Mouse (Mus musculus): Measurements from ENCODE around the gene Serinc5. TPM values are rescaled to one million over a fixed set of nuclear protein-coding genes. Genes with fewer than 3 reads are reported as not detected.
A peak's percentile ranks its signal among the peaks of the same experiment; 100 is the strongest.
"Not testable (repeated sequence)": the region's sequence is repeated elsewhere in the genome, so short reads cannot be mapped to it uniquely, and the experiment has no call there.

Serinc5 gene
- polyA plus RNA-seq, 1 experiment from 2014 or later = 12.2 TPM

DNA sequence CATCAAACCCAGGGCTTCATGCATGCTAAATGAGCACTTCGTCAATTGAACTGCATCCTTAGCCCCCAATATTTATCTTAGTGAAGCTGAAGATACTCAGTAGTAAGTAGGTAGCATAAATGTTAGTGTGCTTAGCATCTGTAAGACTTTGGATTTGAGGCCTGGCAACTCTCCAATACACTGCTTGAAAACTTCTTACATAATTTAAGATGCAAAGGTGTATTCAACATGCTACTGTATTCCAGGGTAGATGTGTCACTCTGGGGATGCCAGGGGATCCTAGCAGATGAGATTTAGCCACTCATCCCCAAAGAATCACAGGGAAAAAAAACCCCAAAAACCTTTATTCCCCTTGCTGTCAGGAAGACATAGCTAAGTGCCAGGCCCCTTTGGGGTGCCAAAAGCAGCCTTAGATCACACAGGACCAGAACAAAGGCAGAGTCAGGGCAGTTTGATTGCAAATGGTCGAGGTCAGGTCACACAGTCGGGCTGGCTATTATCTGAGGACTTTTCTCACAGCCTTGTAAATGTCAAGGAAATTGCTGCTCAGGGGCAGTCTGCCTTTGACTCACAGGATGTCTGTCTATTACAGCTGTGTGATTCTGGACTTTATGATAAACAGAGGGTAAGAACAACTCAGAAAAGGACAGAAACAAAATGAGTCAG is 17.0 kb upstream of the Serinc5 start:
- H3K36me3 ChIP-seq (replicated peaks; ENCODE audit: insufficient read depth, low read length) = no peaks in the 10 kb centered on the region
- peaks cover 24% of the 10 kb centered on the region for H3K4me1 ChIP-seq (ENCODE audit: insufficient read depth)
- H3K27me3 ChIP-seq (ENCODE audit: insufficient read depth, low read length) = no peaks in the 10 kb centered on the region
- no peak overlapping the region for H3K4me3 ChIP-seq (ENCODE audit: low read depth, low read length)
- DNase-seq = no peak
- H3K9ac ChIP-seq (replicated peaks) = no peak overlapping the region
- 34% methylated on average over 3 of the region's 3 CpGs for WGBS (ENCODE audit: insufficient replicate concordance)
- TF ChIP-seq EP300 (IDR thresholded peaks at IDR 0.05; ENCODE audit: low read depth) = no peak
- no peak for ATAC-seq
- H3K9me3 ChIP-seq (ENCODE audit: low read length) = no peaks in the 10 kb centered on the region
- peak overlapping the region; percentile 77; the same call in 1 of the 2 replicates for H3K27ac ChIP-seq (ENCODE audit: low read depth)
- peak overlapping the region; percentile 52; the same call in 1 of the 2 replicates for H3K4me2 ChIP-seq (ENCODE audit: low read depth, low read length)

DNA sequence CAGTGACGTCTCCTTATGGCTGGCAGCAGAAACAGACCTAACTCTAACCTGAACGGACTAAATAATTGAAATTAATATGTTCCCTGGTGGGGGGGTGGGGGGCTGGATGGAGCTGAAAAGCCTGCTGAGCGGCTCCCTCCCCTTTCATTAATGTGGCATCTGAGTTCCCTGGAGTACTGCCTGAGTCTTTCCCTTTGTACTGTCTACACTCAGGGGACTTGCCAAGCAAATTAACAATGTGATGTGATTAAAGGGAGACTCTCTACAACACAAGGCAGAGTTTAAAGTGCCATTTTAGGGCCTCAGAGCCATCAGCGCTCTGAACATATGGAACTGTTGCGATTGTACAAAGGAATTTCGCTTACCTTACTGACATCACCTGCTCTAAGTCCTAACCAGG is 16.4 kb upstream of the Serinc5 start:
- WGBS (ENCODE audit: insufficient replicate concordance) = 85% methylated on average over 6 of the region's 6 CpGs
- TF ChIP-seq CTCF (IDR thresholded peaks at IDR 0.05; ENCODE audit: low read depth) = no peak

DNA sequence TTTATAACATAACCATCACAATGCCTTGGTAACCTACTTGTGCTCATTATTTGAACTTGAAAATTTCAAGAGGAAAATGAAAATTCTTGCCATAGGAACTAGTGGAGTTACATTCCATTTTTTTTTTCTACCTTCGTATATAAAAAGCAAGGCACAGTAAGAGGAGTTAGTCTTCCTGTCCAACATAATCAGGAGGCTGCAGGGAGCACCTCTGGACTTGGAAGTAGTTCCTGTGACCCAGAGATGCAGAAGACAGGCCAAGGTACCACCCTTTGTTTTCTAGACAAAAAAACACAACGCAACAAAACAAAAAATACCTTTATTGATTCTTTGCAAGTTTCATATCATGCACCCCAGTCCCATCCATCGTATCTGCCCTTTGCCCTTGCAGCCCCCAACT is 16.0 kb upstream of the Serinc5 start:
- Histone ChIP-seq H3K9me3 (ENCODE audit: low read length) (no peaks in the 10 kb centered on the region), H3K36me3 (replicated peaks; ENCODE audit: insufficient read depth, low read length) (no peaks in the 10 kb centered on the region), H3K27me3 (ENCODE audit: insufficient read depth, low read length) (no peaks in the 10 kb centered on the region), H3K9ac (replicated peaks) (no peak overlapping the region), H3K27ac (ENCODE audit: low read depth) (no peak overlapping the region), H3K4me2 (ENCODE audit: low read depth, low read length) (no peak overlapping the region), H3K4me1 (ENCODE audit: insufficient read depth) (peaks cover 20% of the 10 kb centered on the region), H3K4me3 (ENCODE audit: low read depth, low read length) (no peak overlapping the region)
- 70% methylated on average over 3 of the region's 3 CpGs for WGBS (ENCODE audit: insufficient replicate concordance)
- ATAC-seq (no peak), DNase-seq (no peak)
- TF ChIP-seq CTCF (IDR thresholded peaks at IDR 0.05; ENCODE audit: low read depth) (no peak), EP300 (IDR thresholded peaks at IDR 0.05; ENCODE audit: low read depth) (no peak)

More for the DNA sequence above, 16.4 kb upstream of the Serinc5 start:
- DNase-seq (no peak), ATAC-seq (no peak)
- H3K4me3 ChIP-seq (ENCODE audit: low read depth, low read length) = no peak overlapping the region
- no peaks in the 10 kb centered on the region for H3K27me3 ChIP-seq (ENCODE audit: insufficient read depth, low read length)
- H3K9ac ChIP-seq (replicated peaks) = no peak overlapping the region
- H3K27ac ChIP-seq (ENCODE audit: low read depth) = no peak overlapping the region
- no peaks in the 10 kb centered on the region for H3K36me3 ChIP-seq (replicated peaks; ENCODE audit: insufficient read depth, low read length)
- H3K4me1 ChIP-seq (ENCODE audit: insufficient read depth) = peaks cover 20% of the 10 kb centered on the region
- H3K4me2 ChIP-seq (ENCODE audit: low read depth, low read length) = no peak overlapping the region
- H3K9me3 ChIP-seq (ENCODE audit: low read length) = no peaks in the 10 kb centered on the region

DNA sequence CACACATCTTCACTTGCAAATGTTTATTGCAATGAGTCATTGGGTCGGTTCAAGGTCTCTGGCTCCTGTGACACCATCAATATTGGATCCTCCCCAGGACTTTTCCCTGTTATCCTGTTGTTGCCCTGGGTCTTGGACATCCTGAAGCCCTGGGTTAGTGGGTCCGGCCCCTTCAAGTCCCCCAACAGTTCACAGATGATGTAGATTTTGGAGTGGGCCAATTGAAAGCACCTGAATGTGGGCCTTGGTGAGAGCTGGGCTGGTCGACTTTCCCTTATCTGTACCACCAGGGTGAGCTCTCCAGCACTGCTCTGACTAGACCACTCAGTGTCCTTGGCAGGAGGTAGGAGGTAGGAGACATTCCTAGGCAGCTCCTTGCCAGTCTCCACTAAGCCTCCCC is 15.5 kb upstream of the Serinc5 start:
- no peaks in the 10 kb centered on the region for H3K27me3 ChIP-seq (ENCODE audit: insufficient read depth, low read length)
- ATAC-seq (peak; percentile 68), DNase-seq (peak; percentile 33)
- H3K9me3 ChIP-seq (ENCODE audit: low read length) = no peaks in the 10 kb centered on the region
- H3K27ac ChIP-seq (ENCODE audit: low read depth) = peak overlapping the region; percentile 44; the same call in 1 of the 2 replicates
- no peak overlapping the region for H3K4me3 ChIP-seq (ENCODE audit: low read depth, low read length)
- TF ChIP-seq CTCF (IDR thresholded peaks at IDR 0.05; ENCODE audit: low read depth) (peak; percentile 65), EP300 (IDR thresholded peaks at IDR 0.05; ENCODE audit: low read depth) (no peak)
- no peaks in the 10 kb centered on the region for H3K36me3 ChIP-seq (replicated peaks; ENCODE audit: insufficient read depth, low read length)
- no peak overlapping the region for H3K4me2 ChIP-seq (ENCODE audit: low read depth, low read length)
- H3K4me1 ChIP-seq (ENCODE audit: insufficient read depth) = peaks cover 20% of the 10 kb centered on the region
- H3K9ac ChIP-seq (replicated peaks) = peak overlapping the region; percentile 30; the same call in 1 of the 2 replicates
- 44% methylated on average over 3 of the region's 3 CpGs for WGBS (ENCODE audit: insufficient replicate concordance)

DNA sequence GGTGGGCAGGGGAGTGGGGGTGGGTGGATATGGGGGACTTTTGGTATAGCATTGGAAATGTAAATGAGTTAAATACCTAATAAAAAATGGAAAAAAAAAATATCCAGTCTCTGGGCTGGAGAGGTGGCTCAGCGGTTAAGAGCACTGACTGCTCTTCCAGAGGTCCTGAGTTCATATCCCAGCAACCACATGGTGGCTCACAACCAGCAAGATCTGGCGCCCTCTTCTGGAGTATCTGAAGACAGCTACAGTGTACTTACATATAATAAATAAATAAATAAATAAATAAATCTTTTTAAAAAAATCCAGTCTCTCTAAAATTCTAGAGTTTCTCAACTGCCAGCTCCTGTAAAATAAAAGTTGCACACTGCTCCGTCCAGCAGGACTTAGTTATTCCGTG is 5.6 kb upstream of the Serinc5 start:
- WGBS (ENCODE audit: insufficient replicate concordance) = 74% methylated on average over 4 of the region's 4 CpGs
- not testable (repeated sequence) for H3K27ac ChIP-seq (ENCODE audit: low read depth); H3K4me2 ChIP-seq (ENCODE audit: low read depth, low read length); ATAC-seq; H3K36me3 ChIP-seq (replicated peaks; ENCODE audit: insufficient read depth, low read length); H3K9me3 ChIP-seq (ENCODE audit: low read length); H3K4me3 ChIP-seq (ENCODE audit: low read depth, low read length); H3K4me1 ChIP-seq (ENCODE audit: insufficient read depth); DNase-seq; H3K9ac ChIP-seq (replicated peaks); H3K27me3 ChIP-seq (ENCODE audit: insufficient read depth, low read length)
- peak; percentile 42 for TF ChIP-seq CTCF (IDR thresholded peaks at IDR 0.05; ENCODE audit: low read depth)

DNA sequence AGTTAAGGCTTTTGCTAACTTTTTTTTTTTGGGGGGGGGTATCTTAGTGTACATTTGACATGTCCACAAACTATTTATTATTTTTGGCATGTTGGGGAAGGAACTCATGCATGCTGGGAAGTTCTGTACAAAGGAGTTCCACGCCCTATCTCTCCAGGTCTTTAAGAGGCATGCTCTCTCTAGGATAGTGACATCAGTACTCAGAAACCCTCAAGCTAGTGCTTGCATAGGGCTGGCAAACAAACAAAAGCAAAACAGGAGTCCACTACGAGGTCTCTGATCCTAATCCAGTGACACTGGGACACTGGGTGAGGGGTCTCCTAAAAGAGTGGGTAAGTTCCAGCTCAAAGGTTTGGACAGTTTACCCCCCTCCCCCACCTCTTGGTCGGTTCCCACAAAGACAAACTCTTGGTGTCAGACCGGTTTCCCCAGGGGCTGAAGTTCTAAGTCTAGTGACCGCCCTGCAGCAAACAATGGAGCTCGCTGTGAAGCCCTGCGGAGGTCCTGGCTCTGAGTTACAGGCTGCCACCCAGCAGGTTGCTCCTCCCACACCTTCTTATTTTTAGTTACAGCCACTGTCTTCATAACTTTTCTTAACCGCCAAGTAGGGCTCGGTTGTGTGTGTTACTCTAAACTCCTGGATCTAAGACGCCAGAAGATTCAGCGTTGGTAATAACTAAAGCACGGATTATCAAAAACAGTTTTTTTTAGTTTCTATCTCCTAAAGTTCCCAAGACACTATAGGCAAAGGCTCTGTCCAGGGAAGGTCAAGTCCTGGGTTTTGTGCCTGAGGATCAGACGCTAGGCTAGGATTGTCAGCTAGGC is 1.2 kb upstream of the Serinc5 start:
- 7% methylated on average over 13 of the region's 13 CpGs for WGBS (ENCODE audit: insufficient replicate concordance)
- Histone ChIP-seq H3K4me1 (ENCODE audit: insufficient read depth) (peaks cover 22% of the 10 kb centered on the region), H3K9me3 (ENCODE audit: low read length) (no peaks in the 10 kb centered on the region), H3K36me3 (replicated peaks; ENCODE audit: insufficient read depth, low read length) (no peaks in the 10 kb centered on the region; the same call in 1 of the 2 replicates), H3K27me3 (ENCODE audit: insufficient read depth, low read length) (no peaks in the 10 kb centered on the region), H3K27ac (ENCODE audit: low read depth) (peak overlapping the region; percentile 96), H3K4me3 (ENCODE audit: low read depth, low read length) (peak overlapping the region; percentile 77), H3K4me2 (ENCODE audit: low read depth, low read length) (peak overlapping the region; percentile 86), H3K9ac (replicated peaks) (peak overlapping the region; percentile 82)
- ATAC-seq (peak; percentile 28), DNase-seq (peak; percentile 68)
- TF ChIP-seq CTCF (IDR thresholded peaks at IDR 0.05; ENCODE audit: low read depth) = no peak
- TF ChIP-seq EP300 (IDR thresholded peaks at IDR 0.05; ENCODE audit: low read depth) = no peak

Measured in liver, postnatal 0 days (tissue).